Mouse (Mus musculus) gastrocnemius, postnatal 10 days (tissue): ENCODE results near the gene Hist1h3f. TPM values are rescaled to one million over a fixed set of nuclear protein-coding genes. Genes with fewer than 3 reads are reported as not detected.
"Not testable (repeated sequence)": the region's sequence is repeated elsewhere in the genome, so short reads cannot be mapped to it uniquely, and the experiment has no call there.

ENCODE experiments used
- DNase-seq: peaks from one replicate; pipeline ENCODE4 v3.0.0; 2021; ENCODE audit warnings: mixed read lengths
- microRNA-seq, 2 experiments: library from miRNA; unstranded; fragments of <30 nt; microRNA quantifications; one replicate each; pipeline ENCODE4 v1.2.0; 2021
- total RNA-seq, 2 experiments: library from RNA; stranded (reverse); gene quantifications; 2 replicates each; pipeline ENCODE4 v1.2.3; 2021

Hist1h3f gene
- total RNA-seq, 2 experiments from 2014 or later = 53.8 to 66.7 TPM

DNA sequence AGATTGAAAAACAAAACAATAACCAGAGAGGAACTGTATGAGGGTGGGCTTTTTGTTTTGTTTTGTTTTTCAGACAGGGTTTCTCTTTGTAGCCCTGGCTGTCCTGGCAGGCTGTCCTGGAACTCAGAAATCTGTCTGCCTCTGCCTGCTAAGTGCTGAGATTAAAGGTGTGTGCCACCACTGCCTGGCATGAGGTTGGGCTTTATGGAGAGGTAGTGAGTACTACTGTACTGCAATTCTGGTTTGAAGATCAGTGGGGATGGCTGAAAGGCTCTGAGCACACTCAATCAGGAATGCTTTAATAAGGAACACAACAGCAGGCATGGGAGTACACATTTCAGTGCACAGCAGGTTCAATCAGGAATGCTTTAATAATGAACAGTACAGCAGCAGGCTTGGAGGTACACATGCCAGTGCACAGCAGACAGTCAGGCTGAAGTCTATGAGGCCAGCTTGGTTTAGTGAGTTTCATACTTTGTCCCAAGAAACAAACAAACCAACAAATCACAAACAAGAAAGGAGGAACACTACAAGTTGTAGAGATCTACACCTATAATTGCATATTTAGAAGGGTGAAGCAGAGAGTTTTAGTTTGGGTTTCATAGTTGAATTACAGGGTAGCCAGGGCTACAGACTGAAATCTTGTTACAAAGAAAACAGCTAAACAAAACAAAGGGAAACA is 39.7 kb downstream of the Hist1h3f start:
- DNase-seq = no peak

DNA sequence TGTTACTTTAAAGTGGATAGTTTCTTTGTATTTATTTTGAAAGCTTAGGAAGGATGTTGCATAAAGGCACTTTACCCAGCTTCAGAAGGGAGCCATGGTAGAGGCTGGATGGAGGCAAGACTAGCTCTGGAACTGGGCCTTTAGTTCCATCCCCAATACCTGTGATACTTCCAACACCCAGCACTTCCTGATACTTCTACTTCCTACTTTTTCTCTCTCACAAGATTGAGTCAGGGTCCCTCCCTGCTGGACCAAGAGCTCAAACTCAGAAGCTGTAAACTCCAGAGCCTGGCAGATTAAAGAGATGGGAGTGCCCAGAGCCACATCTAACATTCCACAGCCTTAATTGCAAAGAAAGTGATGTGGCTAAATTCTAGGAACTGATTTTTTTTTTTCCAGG is 40.5 kb downstream of the Hist1h3f start:
- DNase-seq = no peak

DNA sequence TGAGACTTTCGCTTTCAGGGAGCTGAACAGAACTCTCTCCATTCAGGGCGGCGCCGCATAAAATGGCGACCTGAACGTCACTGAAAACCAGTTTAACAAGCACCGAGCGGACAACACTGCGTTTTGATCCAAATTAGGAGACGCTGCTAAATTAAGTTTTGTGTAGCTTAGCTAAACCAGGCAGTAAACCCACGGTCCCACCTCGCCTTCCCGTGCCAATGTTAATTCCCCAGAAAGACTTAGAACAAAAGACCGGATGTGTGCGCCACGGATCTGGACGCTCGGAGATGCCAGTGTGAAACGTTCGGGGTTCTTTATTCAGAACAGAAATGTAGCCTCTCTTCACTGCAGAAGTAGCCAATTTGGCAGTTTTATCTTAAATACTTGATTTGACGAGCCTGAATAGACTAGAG is 41.2 kb downstream of the Hist1h3f start:
- DNase-seq = peak; percentile 66

DNA sequence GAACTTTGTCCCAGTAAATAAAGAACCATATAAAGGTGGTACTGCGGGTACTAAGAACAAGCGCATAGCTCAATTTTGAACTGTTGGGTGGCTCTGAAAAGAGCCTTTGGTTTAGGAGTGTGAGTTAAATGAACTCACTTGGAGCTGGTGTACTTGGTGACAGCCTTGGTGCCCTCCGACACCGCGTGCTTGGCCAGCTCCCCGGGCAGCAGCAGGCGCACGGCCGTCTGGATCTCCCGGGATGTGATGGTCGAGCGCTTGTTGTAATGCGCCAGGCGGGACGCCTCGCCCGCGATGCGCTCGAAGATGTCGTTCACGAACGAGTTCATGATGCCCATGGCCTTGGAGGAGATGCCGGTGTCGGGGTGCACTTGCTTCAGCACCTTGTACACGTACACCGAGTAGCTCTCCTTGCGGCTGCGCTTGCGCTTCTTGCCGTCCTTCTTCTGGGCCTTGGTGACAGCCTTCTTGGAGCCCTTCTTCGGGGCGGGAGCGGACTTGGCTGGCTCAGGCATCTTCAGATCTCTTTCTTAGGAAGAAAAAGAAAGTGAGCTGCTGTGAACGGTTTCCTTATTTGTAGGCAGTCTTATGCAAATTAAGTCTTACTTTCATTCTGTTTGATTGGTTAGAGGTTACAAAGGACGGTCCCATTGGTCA is 41.7 kb downstream of the Hist1h3f start:
- DNase-seq = peak; percentile 48

DNA sequence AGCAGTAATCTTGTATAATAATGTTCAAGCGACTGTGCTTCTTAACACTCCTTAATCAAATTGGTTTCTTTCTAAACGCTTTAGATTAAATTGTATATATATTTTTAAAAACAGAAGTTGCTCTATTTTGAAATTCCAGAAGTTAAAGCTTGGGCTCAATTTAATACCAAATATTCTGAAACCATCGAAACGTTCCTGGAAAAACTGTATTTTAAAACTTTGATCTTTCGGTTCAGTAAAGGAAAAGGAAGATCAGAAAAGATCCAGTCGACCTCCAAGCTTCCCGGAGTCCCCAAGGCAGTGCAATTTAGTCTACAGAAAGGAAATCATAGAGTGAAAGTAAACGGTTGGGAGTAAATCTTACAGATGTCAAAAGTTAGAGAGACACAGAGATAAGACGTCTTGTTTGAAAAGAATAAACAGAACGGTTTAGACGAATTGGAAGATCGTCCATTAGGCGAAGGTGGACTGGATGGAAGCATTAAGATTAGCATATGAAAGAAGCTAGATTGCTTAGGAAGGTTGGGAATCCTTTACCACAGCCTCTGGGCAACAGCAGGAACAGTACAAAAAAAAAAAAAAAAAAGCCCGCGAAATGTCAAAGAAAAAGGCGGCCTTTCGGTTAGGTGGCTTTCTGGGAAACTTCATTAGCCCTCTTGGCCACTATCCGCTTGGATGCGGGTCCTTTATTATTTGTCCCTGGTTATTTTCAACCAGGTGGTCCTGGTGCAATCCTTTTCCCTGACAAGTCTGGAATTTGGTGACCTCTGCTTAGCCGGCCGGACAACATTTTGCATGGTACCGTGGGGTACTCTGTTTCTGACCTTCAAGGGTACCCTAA is 42.5 kb downstream of the Hist1h3f start:
- no peak for DNase-seq

DNA sequence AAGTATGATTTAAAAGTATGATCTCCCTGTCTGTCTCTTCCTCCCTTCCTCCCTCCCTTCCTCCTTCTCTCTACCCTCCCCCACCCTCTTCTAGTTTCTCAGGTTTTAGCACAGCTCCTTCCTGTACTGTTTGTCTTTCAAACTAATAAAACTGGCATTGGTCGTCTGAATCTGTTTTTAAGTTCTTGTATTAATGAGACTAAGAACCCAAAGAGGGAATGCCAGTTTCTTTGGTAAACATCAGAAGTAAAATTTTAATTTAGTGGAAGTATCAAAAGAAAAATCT is 43.0 kb downstream of the Hist1h3f start:
- no peak for DNase-seq

DNA sequence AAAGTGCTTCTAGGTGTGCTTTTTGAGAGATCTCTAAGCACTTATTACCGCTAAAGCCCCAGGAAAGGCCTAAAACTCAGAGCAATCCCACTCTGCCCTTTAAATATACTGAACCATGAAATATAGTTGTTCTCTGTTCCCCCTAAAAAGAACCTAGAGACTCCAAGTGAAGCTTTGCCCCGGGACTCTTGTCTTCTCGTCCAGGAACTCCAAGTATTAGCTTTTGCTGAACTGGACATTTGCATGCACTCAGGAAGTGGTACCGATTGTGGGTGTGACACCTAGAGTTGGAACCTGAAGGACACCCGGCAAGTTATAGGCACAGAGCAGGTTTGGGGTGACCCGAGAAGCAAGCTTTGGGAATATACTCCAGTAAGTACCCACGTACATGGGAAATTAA is 47.4 kb downstream of the Hist1h3f start:
- DNase-seq = no peak

DNA sequence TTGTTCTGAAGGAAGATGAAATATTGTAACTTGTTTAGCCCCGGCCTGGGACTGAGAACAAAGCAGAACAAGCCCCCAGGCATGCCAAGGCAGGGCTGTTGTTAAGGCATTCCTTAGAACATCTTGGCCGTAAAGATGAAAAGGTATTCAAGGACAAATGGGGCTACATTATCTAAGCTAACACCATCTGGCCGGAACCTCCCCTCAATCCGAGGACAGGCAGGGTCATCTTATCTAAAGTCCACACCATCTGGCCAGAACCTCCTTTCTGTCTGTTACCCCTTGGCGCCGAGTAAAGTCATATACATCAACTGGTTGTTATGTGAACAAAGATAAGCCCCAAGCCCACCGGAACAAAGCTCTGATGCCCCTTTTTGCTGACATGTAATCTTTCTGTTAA is 48.0 kb downstream of the Hist1h3f start:
- not testable (repeated sequence) for DNase-seq

DNA sequence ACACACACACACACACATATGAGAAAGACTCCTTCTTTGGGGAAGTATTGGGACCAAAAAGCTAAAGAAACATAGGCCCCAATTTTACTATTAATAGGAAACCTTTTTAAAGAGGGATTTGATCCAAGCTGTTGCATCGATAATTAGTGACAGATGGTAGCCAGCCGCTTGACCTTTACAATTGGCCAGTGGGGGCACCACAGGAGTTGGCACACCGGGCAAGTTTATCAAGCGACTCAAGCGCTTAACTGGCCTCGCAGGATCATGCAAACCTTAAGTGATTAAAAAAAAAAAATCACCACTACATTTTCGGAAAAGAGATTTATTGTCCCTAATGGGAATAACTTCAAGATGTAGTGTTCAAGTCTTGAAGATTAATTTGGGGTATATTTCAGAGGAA is 48.8 kb downstream of the Hist1h3f start:
- no peak for DNase-seq

DNA sequence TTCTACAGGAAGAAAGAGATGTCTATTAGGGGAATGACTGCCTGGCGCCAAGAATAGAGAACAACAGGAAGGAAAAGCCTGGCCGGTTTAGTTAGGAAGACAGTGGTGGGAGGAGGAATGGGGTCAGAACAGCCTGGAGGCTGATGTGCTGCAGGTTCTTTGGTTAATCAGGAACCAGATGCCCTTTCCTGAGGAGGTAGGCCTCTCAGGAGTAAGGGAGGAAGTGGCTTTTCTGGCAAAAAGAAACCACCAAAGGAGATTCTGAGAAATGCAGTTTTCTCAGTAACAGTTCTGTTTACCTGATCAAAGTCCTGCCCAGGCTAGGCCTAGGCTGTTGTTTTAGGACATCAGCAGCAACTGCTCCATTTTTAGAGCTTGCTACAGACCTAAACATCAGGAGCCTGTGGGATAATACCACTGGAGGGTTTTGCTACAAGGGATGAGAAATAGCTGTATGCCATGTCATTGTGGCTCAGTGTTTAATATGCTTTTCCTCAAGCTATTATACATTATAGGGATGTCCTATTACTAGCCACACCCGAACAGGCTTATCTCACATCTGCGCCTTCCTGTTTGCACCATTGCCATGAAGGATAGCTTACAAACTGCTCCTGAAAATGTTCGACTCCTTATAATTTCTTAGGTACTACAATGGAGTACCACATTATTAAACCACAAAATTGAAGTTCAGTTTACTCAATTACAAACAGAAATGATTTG is 49.4 kb downstream of the Hist1h3f start:
- no peak for DNase-seq

Small RNA genes within 50 kb of the gene (microRNA-seq; reads per million reads assigned to microRNA genes)
- gene Gm44297 = 0 reads per million in 2 experiments
- 0 reads per million in 2 experiments for gene Gm44359
- gene Gm44394 = 0 reads per million in 2 experiments
- gene n-TStga1 = 0 to 0.64 reads per million in 2 experiments

Other genes starting within 250 kb of the Hist1h3f start
- 10 to 100 TPM; 13.2 to 20.8 TPM for gene Zfp322a, start 174.8 kb upstream of the Hist1h3f start, total RNA-seq
- gene Abt1, start 120.2 kb upstream of the Hist1h3f start, total RNA-seq = 1 to 10 TPM; 4.8 to 5.3 TPM
- not detected for gene Btn1a1, start 78.2 kb upstream of the Hist1h3f start, total RNA-seq
- gene Btn2a2, start 55.2 kb upstream of the Hist1h3f start, total RNA-seq = under 1 TPM in 1 of 2 experiments, not detected in 1; 0.11 TPM
- gene Hist1h4h, start 13.0 kb upstream of the Hist1h3f start, total RNA-seq = 100 to 1,000 TPM; 473 to 507 TPM
- 100 to 1,000 TPM; 189 to 190 TPM for gene Hist1h2af, start 10.1 kb upstream of the Hist1h3f start, total RNA-seq
- gene Hist1h3g, start 8.6 kb upstream of the Hist1h3f start, total RNA-seq = 10 to 100 TPM; 58.4 to 59.9 TPM
- gene Hist1h2bh, start 660 bp upstream of the Hist1h3f start, total RNA-seq = 10 to 100 TPM; 11.8 to 13.3 TPM
- 100 to 1,000 TPM; 285 to 328 TPM for gene Hist1h4f, start 7.6 kb downstream of the Hist1h3f start, total RNA-seq
- gene Hist1h1d, start 9.2 kb downstream of the Hist1h3f start, total RNA-seq = 10 to 100 TPM; 17.8 to 19.5 TPM
- gene Hist1h3e, start 18.3 kb downstream of the Hist1h3f start, total RNA-seq = 100 to 1,000 TPM; 121 to 135 TPM
- gene Hist1h2ae, start 27.2 kb downstream of the Hist1h3f start, total RNA-seq = 10 to 100 TPM; 34.2 to 37.9 TPM
- 100 to 1,000 TPM; 245 to 257 TPM for gene Hist1h2bg, start 27.3 kb downstream of the Hist1h3f start, total RNA-seq
- 100 to 1,000 TPM; 121 to 140 TPM for gene Hist1h2bf, start 30.1 kb downstream of the Hist1h3f start, total RNA-seq
- 10 to 100 TPM; 16.0 to 20.6 TPM for gene Hist1h2ad, start 30.3 kb downstream of the Hist1h3f start, total RNA-seq
- 10 to 100 TPM; 25.8 to 30.6 TPM for gene Hist1h3d, start 31.7 kb downstream of the Hist1h3f start, total RNA-seq
- 100 to 1,000 TPM; 165 to 171 TPM for gene Hist1h4d, start 37.5 kb downstream of the Hist1h3f start, total RNA-seq
- gene Hist1h2be, start 77.1 kb downstream of the Hist1h3f start, total RNA-seq = 10 to 100 TPM; 36.6 to 38.0 TPM
- 100 to 1,000 TPM; 182 to 186 TPM for gene Hist1h1e, start 78.5 kb downstream of the Hist1h3f start, total RNA-seq
- 1 to 10 TPM; 6.3 to 6.7 TPM for gene Hist1h2ac, start 139.9 kb downstream of the Hist1h3f start, total RNA-seq
- 10 to 100 TPM; 87.0 to 92.4 TPM for gene Hist1h2bc, start 140.1 kb downstream of the Hist1h3f start, total RNA-seq
- gene Hist1h1t, start 151.8 kb downstream of the Hist1h3f start, total RNA-seq = under 1 TPM; 0.59 to 0.63 TPM
- 100 to 1,000 TPM; 153 to 157 TPM for gene Hist1h4c, start 154.4 kb downstream of the Hist1h3f start, total RNA-seq
- gene Hfe, start 166.8 kb downstream of the Hist1h3f start, total RNA-seq = 1 to 10 TPM; 8.1 to 9.5 TPM
- 100 to 1,000 TPM; 361 to 459 TPM for gene Hist1h1c, start 194.8 kb downstream of the Hist1h3f start, total RNA-seq
- gene Hist1h3c, start 201.6 kb downstream of the Hist1h3f start, total RNA-seq = 10 to 100 TPM; 86.2 to 86.5 TPM
- 100 to 1,000 TPM; 106 to 125 TPM for gene Hist1h2bb, start 202.7 kb downstream of the Hist1h3f start, total RNA-seq
- 100 to 1,000 TPM; 187 to 217 TPM for gene Hist1h2ab, start 207.1 kb downstream of the Hist1h3f start, total RNA-seq
- gene Hist1h3b, start 208.2 kb downstream of the Hist1h3f start, total RNA-seq = 100 to 1,000 TPM; 213 to 261 TPM
- 100 to 1,000 TPM; 131 to 149 TPM for gene Hist1h4b, start 213.0 kb downstream of the Hist1h3f start, total RNA-seq
- 100 to 1,000 TPM; 140 to 160 TPM for gene Hist1h4a, start 217.2 kb downstream of the Hist1h3f start, total RNA-seq
- 100 to 1,000 TPM; 159 to 176 TPM for gene Hist1h3a, start 218.3 kb downstream of the Hist1h3f start, total RNA-seq
- 100 to 1,000 TPM; 124 to 147 TPM for gene Hist1h1a, start 219.6 kb downstream of the Hist1h3f start, total RNA-seq
- not detected for gene Trim38, start 225.9 kb downstream of the Hist1h3f start, total RNA-seq